Mouse (Mus musculus) liver, adult 2 months (tissue): ENCODE measurements around the gene Raf1. TPM values are rescaled to one million over a fixed set of nuclear protein-coding genes. Genes with fewer than 3 reads are reported as not detected.

Experiments
- DNase-seq: peaks from one replicate; pipeline ENCODE4 v3.0.0-alpha.2; 2011; ENCODE audit warnings: low read depth, low spot score; ENCODE audit errors: extremely low read depth
- H3K27ac ChIP-seq: fragments of 200-500 bp; replicated peaks from 2 replicates; pipeline ENCODE4 v1.5.1; 2012; ENCODE audit warnings: low read depth, mild to moderate bottlenecking, control low read depth, inconsistent platforms, low read length; ENCODE audit not compliant: insufficient read depth
- H3K27me3 ChIP-seq: fragments of 200-500 bp; 2 replicates; pipeline ENCODE4 v1.6.1; 2012; ENCODE audit warnings: mild to moderate bottlenecking, moderate library complexity, low read length, inconsistent platforms; ENCODE audit not compliant: control insufficient read depth, insufficient read depth
- H3K36me3 ChIP-seq: fragments of 200-500 bp; 2 replicates; pipeline ENCODE4 v1.6.1; 2012; ENCODE audit warnings: low read length, inconsistent platforms; ENCODE audit not compliant: control insufficient read depth, insufficient read depth
- H3K4me1 ChIP-seq: fragments of 200-500 bp; 2 replicates; pipeline ENCODE4 v1.6.1; 2011; ENCODE audit warnings: low read length; ENCODE audit not compliant: control insufficient read depth, insufficient read depth
- H3K4me3 ChIP-seq: fragments of 200-500 bp; 2 replicates; pipeline ENCODE4 v1.5.1; 2011; ENCODE audit warnings: low read depth, mild to moderate bottlenecking, control low read depth, low read length, moderate library complexity; ENCODE audit not compliant: insufficient read depth
- H3K79me2 ChIP-seq: fragments of 200-500 bp; 2 replicates; pipeline ENCODE4 v1.6.1; 2012; ENCODE audit warnings: inconsistent platforms, mild to moderate bottlenecking, low read length, moderate library complexity; ENCODE audit not compliant: control insufficient read depth, insufficient read depth
- H3K9ac ChIP-seq: fragments of 200-500 bp; 2 replicates; pipeline ENCODE4 v1.6.1; 2012; ENCODE audit warnings: low read depth, mild to moderate bottlenecking, control low read depth, inconsistent platforms, low read length
- CTCF ChIP-seq: fragments of 200-500 bp; IDR thresholded peaks from 2 replicates; pipeline ENCODE4 v1.5.1; 2011; ENCODE audit warnings: low read depth, low read length, control low read depth
- POLR2A ChIP-seq: fragments of 200-500 bp; IDR thresholded peaks from 2 replicates; pipeline ENCODE4 v1.6.1; 2011; ENCODE audit warnings: low read length, control low read depth; ENCODE audit not compliant: insufficient read depth; ENCODE audit errors: extremely low read depth
- WGBS: fragments of 180-500 bp; shearing (Covaris S2); methylation state at CpG from one replicate; pipeline ENCODE4 v1.1.7; 2018; 5-methylcytosine and 5-hydroxymethylcytosine counted together
- polyA plus RNA-seq: library from polyadenylated mRNA; depleted of rRNA; stranded (reverse); fragments of >200 nt; gene quantifications from 2 replicates; pipeline ENCODE4 v1.2.3, GENCODE M21; 2012
- total RNA-seq: library from RNA; depleted of rRNA; stranded (reverse); fragments of >200 nt; gene quantifications from 2 replicates; pipeline ENCODE4 v1.2.3, GENCODE M21; 2014

Gene Raf1
- total and polyA plus RNA-seq, 2 experiments, result 71.0 to 129 TPM

GRCm38 (mm10) chr6:115586321-115586720, 90.1 kb downstream of the Raf1 start:
- no peak overlapping the region for H3K9ac ChIP-seq
- H3K79me2 ChIP-seq, result no peaks in the 10 kb centered on the region; the same call in 1 of the 2 replicates
- no peaks in the 10 kb centered on the region for H3K27me3 ChIP-seq
- 94% methylated on average over 10 of the region's 10 CpGs for WGBS
- DNase-seq, result no peak
- H3K4me1 ChIP-seq, result peaks cover 2% of the 10 kb centered on the region; the same call in 1 of the 2 replicates
- H3K27ac ChIP-seq, result no peak overlapping the region
- H3K36me3 ChIP-seq, result no peaks in the 10 kb centered on the region
- no peak overlapping the region for H3K4me3 ChIP-seq
- TF ChIP-seq POLR2A (no peak), CTCF (no peak)

GRCm38 (mm10) chr6:115584176-115584575, 92.3 kb downstream of the Raf1 start:
- DNase-seq, result peak; percentile 35
- H3K4me1 ChIP-seq, result no peaks in the 10 kb centered on the region
- H3K9ac ChIP-seq, result no peak overlapping the region
- no peak overlapping the region for H3K27ac ChIP-seq
- H3K79me2 ChIP-seq, result no peaks in the 10 kb centered on the region; the same call in 1 of the 2 replicates
- H3K4me3 ChIP-seq, result no peak overlapping the region
- TF ChIP-seq POLR2A (no peak), CTCF (peak; percentile 20; the same call in 1 of the 2 replicates)
- H3K36me3 ChIP-seq, result no peaks in the 10 kb centered on the region
- WGBS, result 80% methylated on average over 3 of the region's 3 CpGs
- no peaks in the 10 kb centered on the region for H3K27me3 ChIP-seq

DNA sequence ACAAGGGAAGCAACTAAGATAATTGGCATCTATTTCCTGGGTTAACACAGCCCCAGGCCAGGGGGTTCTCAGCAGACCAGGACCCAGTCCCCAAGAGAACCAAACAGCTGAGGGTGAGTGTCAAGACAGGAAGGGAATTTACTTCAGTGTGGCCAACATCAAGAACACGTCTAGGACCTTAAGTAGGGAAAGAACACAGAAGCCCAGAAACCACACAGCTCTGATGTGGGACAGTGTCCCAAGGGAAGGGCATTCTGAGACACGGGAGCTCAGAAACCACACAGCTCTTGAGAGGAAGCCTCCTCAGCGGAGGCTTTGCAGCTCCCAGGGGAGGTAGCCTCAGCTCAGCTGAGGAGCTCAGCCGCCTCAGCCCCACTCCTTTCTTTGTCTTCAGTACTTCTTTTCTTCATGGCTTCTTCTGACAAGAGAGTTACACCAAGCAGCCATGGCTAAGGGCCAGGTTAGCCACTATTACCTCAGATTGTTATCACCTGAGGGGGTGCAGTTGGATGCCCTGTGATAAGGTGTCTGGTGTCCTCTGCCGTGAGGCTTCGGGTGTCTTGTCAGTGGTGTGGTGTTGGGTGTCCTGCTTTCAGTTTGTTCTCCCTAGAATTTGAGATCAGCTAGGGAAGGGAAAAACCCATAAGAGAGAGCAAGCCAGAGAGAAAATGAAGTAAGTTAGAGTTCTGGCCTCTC, 92.9 kb downstream of the Raf1 start:
- Histone ChIP-seq H3K4me1 (no peaks in the 10 kb centered on the region), H3K9ac (no peak overlapping the region), H3K36me3 (no peaks in the 10 kb centered on the region), H3K27me3 (no peaks in the 10 kb centered on the region), H3K79me2 (no peaks in the 10 kb centered on the region), H3K4me3 (no peak overlapping the region), H3K27ac (no peak overlapping the region)
- TF ChIP-seq POLR2A (no peak), CTCF (no peak)
- no peak for DNase-seq
- WGBS, result 89% methylated on average over 6 of the region's 6 CpGs

DNA sequence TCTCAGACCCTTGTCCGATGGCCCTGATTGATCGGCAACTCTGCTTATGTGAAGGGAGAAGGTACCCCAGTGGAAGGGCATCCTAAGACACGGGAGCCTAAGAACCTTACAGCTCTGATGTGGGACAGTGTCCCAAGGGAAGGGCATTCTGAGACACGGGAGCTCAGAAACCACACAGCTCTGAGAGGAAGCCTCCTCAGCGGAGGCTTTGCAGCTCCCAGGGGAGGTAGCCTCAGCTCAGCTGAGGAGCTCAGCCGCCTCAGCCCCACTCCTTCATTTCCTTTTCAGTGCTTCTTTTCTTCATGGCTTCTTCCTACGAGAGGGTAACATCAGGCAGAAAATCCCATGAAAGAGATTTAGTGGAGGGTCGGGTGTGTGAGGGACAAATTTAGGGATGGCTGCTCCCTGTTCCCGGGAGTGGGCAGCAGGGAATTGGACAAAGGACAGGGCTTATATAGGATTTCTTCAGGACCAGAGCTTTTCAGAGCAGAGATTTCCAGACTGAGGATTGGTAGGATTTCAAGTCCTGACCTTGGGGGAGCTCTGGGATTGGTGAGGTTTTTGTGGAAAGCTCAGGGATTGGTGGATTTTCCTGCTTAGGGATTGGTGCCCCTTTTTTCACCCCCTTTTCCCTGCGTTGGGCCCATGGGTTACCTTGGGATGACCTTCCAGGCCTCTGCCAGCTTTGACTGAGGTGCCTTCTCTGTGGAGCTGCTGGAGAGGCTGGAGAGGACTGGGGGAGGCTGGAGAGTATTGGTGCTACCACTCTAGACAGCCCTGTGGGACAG, 93.9 kb downstream of the Raf1 start:
- Histone ChIP-seq H3K4me3 (no peak overlapping the region), H3K79me2 (no peaks in the 10 kb centered on the region), H3K27ac (no peak overlapping the region), H3K9ac (no peak overlapping the region), H3K27me3 (no peaks in the 10 kb centered on the region), H3K36me3 (no peaks in the 10 kb centered on the region), H3K4me1 (no peaks in the 10 kb centered on the region)
- WGBS, result 93% methylated on average over 10 of the region's 10 CpGs
- DNase-seq, result no peak
- TF ChIP-seq CTCF (no peak), POLR2A (no peak)

DNA sequence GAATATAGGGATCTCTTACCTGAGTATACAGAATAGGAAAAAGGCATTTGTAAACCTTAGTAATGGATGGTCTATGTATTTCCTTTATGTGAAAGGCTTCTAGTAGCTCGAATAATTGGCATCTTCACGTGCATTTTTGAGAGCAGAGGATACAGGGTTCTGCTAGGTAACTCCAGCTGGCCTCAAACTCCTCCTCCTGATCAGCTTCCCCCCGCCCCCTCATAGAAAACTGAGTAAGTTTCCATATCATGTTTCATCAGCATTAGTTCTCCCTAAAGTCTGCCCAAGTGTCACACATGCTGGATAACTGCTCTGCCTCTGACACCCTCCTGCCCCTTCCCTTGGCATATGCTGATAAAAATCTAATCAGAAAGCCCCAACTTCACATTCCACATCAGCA, 95.6 kb downstream of the Raf1 start:
- no peaks in the 10 kb centered on the region for H3K79me2 ChIP-seq
- H3K4me3 ChIP-seq, result no peak overlapping the region
- H3K27me3 ChIP-seq, result no peaks in the 10 kb centered on the region
- H3K4me1 ChIP-seq, result no peaks in the 10 kb centered on the region
- TF ChIP-seq CTCF (no peak), POLR2A (no peak)
- no peak for DNase-seq
- H3K27ac ChIP-seq, result no peak overlapping the region
- H3K9ac ChIP-seq, result no peak overlapping the region
- WGBS, result 91% methylated on average over 3 of the region's 3 CpGs
- no peaks in the 10 kb centered on the region for H3K36me3 ChIP-seq
